In genomic region chr12:85792821-85793346, GRCm38 (mm10) we compare ENCODE assay signal across 9 mouse cellular contexts. TPM values are rescaled to one million over a fixed set of nuclear protein-coding genes. Genes with fewer than 3 reads are reported as not detected.
A peak's percentile ranks its signal among the peaks of the same experiment; 100 is the strongest.
DNase-seq lines count a peak whose midpoint lies in the region; ATAC-seq and TF ChIP-seq lines count a peak whose summit lies in the region.
"Had no signal": no experiment of that assay in that cellular context is flagged by ENCODE, and none has a peak within 500 bp of the region (broad histone marks: within the 10 kb centered on the region; RNA-seq: fewer than 3 reads in every experiment).

No protein-coding gene starts in this region.

- no peaks in the 10 kb centered on the region for H3K36me3 ChIP-seq in forebrain, postnatal 0 days (ENCODE audit: insufficient read depth)
- H3K36me3 ChIP-seq in forebrain, embryonic 16.5 days (ENCODE audit: control insufficient read depth, insufficient read depth), result no peaks in the 10 kb centered on the region
- H3K36me3 ChIP-seq: neural tube, embryonic 12.5 days had no signal

- H3K4me2 ChIP-seq in forebrain, postnatal 0 days (ENCODE audit: low read depth), result no peak overlapping the region
- H3K4me2 ChIP-seq in forebrain, embryonic 16.5 days (ENCODE audit: low read length), result no peak overlapping the region
- H3K4me2 ChIP-seq: neural tube, embryonic 12.5 days had no signal

- no peak overlapping the region for H3K9ac ChIP-seq in forebrain, postnatal 0 days
- no peak overlapping the region for H3K9ac ChIP-seq in forebrain, embryonic 16.5 days (replicated peaks; ENCODE audit: low read depth, low read length)
- H3K9ac ChIP-seq: neural tube, embryonic 12.5 days had no signal

- no peaks in the 10 kb centered on the region for H3K9me3 ChIP-seq in forebrain, postnatal 0 days (ENCODE audit: low read length)
- H3K9me3 ChIP-seq in forebrain, embryonic 16.5 days (ENCODE audit: control insufficient read depth, low read length), result no peaks in the 10 kb centered on the region
- H3K9me3 ChIP-seq: neural tube, embryonic 12.5 days had no signal

- H3K27me3 ChIP-seq in forebrain, postnatal 0 days (ENCODE audit: insufficient read depth, low read length), result no peaks in the 10 kb centered on the region
- no peaks in the 10 kb centered on the region for H3K27me3 ChIP-seq in forebrain, embryonic 16.5 days (replicated peaks; ENCODE audit: control insufficient read depth, insufficient read depth, low read length)
- H3K27me3 ChIP-seq: neural tube, embryonic 12.5 days had no signal

- H3K4me1 ChIP-seq in forebrain, postnatal 0 days (ENCODE audit: insufficient read depth), result no peaks in the 10 kb centered on the region
- no peaks in the 10 kb centered on the region for H3K4me1 ChIP-seq in forebrain, embryonic 16.5 days (replicated peaks; ENCODE audit: control insufficient read depth, insufficient read depth, low read length)
- H3K4me1 ChIP-seq: neural tube, embryonic 12.5 days had no signal

- no peak overlapping the region for H3K27ac ChIP-seq in forebrain, postnatal 0 days (ENCODE audit: low read depth, low read length)
- H3K27ac ChIP-seq in forebrain, embryonic 16.5 days (ENCODE audit: low read length), result no peak overlapping the region
- H3K27ac ChIP-seq: neural tube, embryonic 12.5 days had no signal

- ATAC-seq in forebrain, postnatal 0 days, result 0 out of 2 replicates have a peak, but pooled peaks have one; percentile 20
- no peak for ATAC-seq in forebrain, embryonic 16.5 days
- ATAC-seq in erythroblast, adult 5-6 weeks (replicated peaks; ENCODE audit: low FRiP score, poor library complexity, severe bottlenecking), result no peak

- no peak for TF ChIP-seq CTCF in forebrain, postnatal 0 days (IDR thresholded peaks at IDR 0.05; ENCODE audit: low read depth)

- H3K4me3 ChIP-seq in forebrain, postnatal 0 days (ENCODE audit: low read depth, low read length), result no peak overlapping the region
- H3K4me3 ChIP-seq in forebrain, embryonic 16.5 days (replicated peaks; ENCODE audit: low read length), result no peak overlapping the region
- H3K4me3 ChIP-seq: neural tube, embryonic 12.5 days had no signal

- peak; percentile 33 for DNase-seq in forebrain, postnatal 0 days
- peak; percentile 59 for DNase-seq in 3T3-L1 (ENCODE audit: low read depth, low spot score)
- DNase-seq in gastrocnemius, postnatal 10 days, result peak; percentile 55
- peak; percentile 64 for DNase-seq in layer of hippocampus, adult 9-11 months
- DNase-seq in retina, postnatal 1 day, result peak; percentile 41
- DNase-seq in thymus, postnatal 14 days, result no peak

- WGBS in forebrain, postnatal 0 days, result 60% methylated on average over 6 of the region's 6 CpGs
- WGBS in forebrain, embryonic 16.5 days, result 64% methylated on average over 6 of the region's 6 CpGs

RNA-seq across cellular contexts. Expression of gene Erg28, which starts 31.5 kb away (rescaled TPM):
- 68.1 and 75.4 TPM in 2 replicates for total RNA-seq in forebrain, postnatal 0 days (2014; rRNA removed)
- polyA plus RNA-seq in forebrain, postnatal 0 days (2015; fragmentation: Nextera tagmentation; extraction: Ambion mirVana), result 118 TPM in 2 replicates
- 106 TPM in 2 replicates for polyA plus RNA-seq in forebrain, embryonic 16.5 days (2015; fragmentation: Nextera tagmentation; extraction: Ambion mirVana)
- total RNA-seq in gastrocnemius, postnatal 10 days (2021), result 10 to 100 TPM; 10.1 to 11.8 TPM
- total RNA-seq in erythroblast, adult 5-6 weeks (2015; ENCODE audit: low replicate concordance), result 15.0 and 22.3 TPM in 2 replicates
- 12.8 and 23.6 TPM in 2 replicates for total RNA-seq in erythroblast, adult 5-6 weeks (2017; ENCODE audit: low replicate concordance)

RNA-seq across cellular contexts. Expression of gene Ttll5, which starts 31.6 kb away (rescaled TPM):
- total RNA-seq in forebrain, postnatal 0 days (2014; rRNA removed), result 13.2 and 17.5 TPM in 2 replicates
- 8.2 and 11.1 TPM in 2 replicates for polyA plus RNA-seq in forebrain, postnatal 0 days (2015; fragmentation: Nextera tagmentation; extraction: Ambion mirVana)
- 15.0 and 15.9 TPM in 2 replicates for polyA plus RNA-seq in forebrain, embryonic 16.5 days (2015; fragmentation: Nextera tagmentation; extraction: Ambion mirVana)
- total RNA-seq in gastrocnemius, postnatal 10 days (2021), result 10 to 100 TPM in 1 of 2 experiments, 1 to 10 TPM in 1; 9.9 to 12.7 TPM
- total RNA-seq in erythroblast, adult 5-6 weeks (2015; ENCODE audit: low replicate concordance), result 3.8 and 8.8 TPM in 2 replicates
- total RNA-seq in erythroblast, adult 5-6 weeks (2017; ENCODE audit: low replicate concordance), result 11.3 and 12.1 TPM in 2 replicates

RNA-seq across cellular contexts. Expression of gene Flvcr2, which starts 46.5 kb away (rescaled TPM):
- total RNA-seq in forebrain, postnatal 0 days (2014; rRNA removed), result 5.5 and 6.9 TPM in 2 replicates
- 3.4 and 4.0 TPM in 2 replicates for polyA plus RNA-seq in forebrain, postnatal 0 days (2015; fragmentation: Nextera tagmentation; extraction: Ambion mirVana)
- polyA plus RNA-seq in forebrain, embryonic 16.5 days (2015; fragmentation: Nextera tagmentation; extraction: Ambion mirVana), result 4.2 and 4.9 TPM in 2 replicates
- 1 to 10 TPM; 4.3 to 5.4 TPM for total RNA-seq in gastrocnemius, postnatal 10 days (2021)
- not detected in 2 replicates for total RNA-seq in erythroblast, adult 5-6 weeks (2015; ENCODE audit: low replicate concordance)
- total RNA-seq in erythroblast, adult 5-6 weeks (2017; ENCODE audit: low replicate concordance), result not detected in 2 replicates
